Comparison of ENCODE assay signal across 8 mouse cellular contexts in the genomic region with DNA sequence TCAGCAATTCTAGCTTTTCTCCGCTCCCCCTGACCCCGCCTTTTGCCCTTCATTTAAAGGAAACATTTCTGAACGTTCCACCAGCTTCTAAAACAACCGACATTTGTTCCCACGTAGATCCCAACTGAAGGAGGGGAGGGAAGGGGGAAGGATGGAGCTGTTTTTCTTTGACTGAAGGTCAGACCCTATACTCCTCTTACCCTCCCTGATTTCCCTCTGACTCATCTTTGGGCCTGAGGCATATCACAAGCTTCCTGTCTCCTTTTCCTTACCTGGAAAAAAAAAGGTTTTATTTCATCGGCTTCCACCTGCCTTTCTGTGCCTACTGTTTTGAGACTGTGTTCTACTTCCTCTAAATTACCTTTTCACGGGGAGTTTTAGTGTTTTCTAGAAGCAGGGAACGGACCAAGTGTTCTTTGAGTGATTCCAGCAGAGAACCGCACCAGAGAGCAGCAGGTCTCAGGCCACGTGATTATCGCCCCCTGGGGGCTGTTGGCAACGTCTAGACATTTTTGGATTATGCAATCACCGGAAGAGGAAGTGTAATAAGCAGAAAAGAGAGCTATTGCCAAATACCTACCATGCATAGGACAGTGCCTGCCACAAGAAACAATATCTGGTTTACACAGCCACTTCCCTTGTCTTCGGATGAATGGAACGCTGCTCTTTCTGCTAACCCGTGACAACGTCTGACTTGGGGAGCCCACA.
DNase-seq lines count a peak whose midpoint lies in the region; ATAC-seq and TF ChIP-seq lines count a peak whose summit lies in the region.

No protein-coding gene starts in this region.

- H3K4me1 ChIP-seq in kidney, embryonic 14.5 days (ENCODE audit: control insufficient read depth, insufficient read depth, low read length) = no peaks in the 10 kb centered on the region
- peaks cover 6% of the 10 kb centered on the region; the same call in 1 of the 2 replicates for H3K4me1 ChIP-seq in spleen, adult 2 months (ENCODE audit: control insufficient read depth, insufficient read depth, insufficient read length)

- H3K27ac ChIP-seq in kidney, embryonic 14.5 days (ENCODE audit: low read depth, low read length) = no peak overlapping the region
- no peak overlapping the region for H3K27ac ChIP-seq in spleen, adult 2 months (ENCODE audit: insufficient read depth, low read length)

- no peaks in the 10 kb centered on the region for H3K9me3 ChIP-seq in kidney, embryonic 14.5 days (ENCODE audit: control insufficient read depth, low read length)

- H3K36me3 ChIP-seq in kidney, embryonic 14.5 days (ENCODE audit: control insufficient read depth, insufficient read depth, low read length) = no peaks in the 10 kb centered on the region
- H3K36me3 ChIP-seq in spleen, adult 2 months (ENCODE audit: control insufficient read depth, insufficient read depth, low read length) = no peaks in the 10 kb centered on the region

- peak; percentile 76 for DNase-seq in left cerebral cortex, postnatal 4 days
- DNase-seq in left cerebral cortex, adult 8-10 months (ENCODE audit: low spot score in 2 of 2) = no peak
- peak; percentile 10 for DNase-seq in c-Kit-positive CD71-positive TER-119-negative erythroid progenitor cells, embryonic 14.5 days (ENCODE audit: low read depth)
- peak; percentile 61 for DNase-seq in heart, adult 8-10 months (ENCODE audit: low spot score)
- peak; percentile 76 for DNase-seq in lung, postnatal 25 days (ENCODE audit: low spot score)
- peak; percentile 34 to 54 for DNase-seq in spleen, adult 2 months (ENCODE audit: low read depth in 1 of 2, low spot score in 2 of 2)
- DNase-seq in layer of hippocampus, adult 9-10 months (ENCODE audit: low spot score) = no peak

- no peak for TF ChIP-seq CTCF in spleen, adult 2 months (IDR thresholded peaks at IDR 0.05; ENCODE audit: extremely low read depth, insufficient read depth, insufficient read length, insufficient replicate concordance)

- peak; percentile 37; the same call in 1 of the 2 replicates for ATAC-seq in kidney, embryonic 14.5 days (ENCODE audit: low FRiP score, low TSS enrichment)

- 42% methylated on average over 17 of the region's 17 CpGs for WGBS in kidney, embryonic 14.5 days
- WGBS in spleen, adult 2 months = 25% methylated on average over 17 of the region's 17 CpGs

- intact Hi-C loops in left cerebral cortex, postnatal 4 days (cut with DNase I) = loop anchor here (10.0 kb wide), 1 partner anchor 474 kb away; no protein-coding TSS in a partner anchor

- H3K9ac ChIP-seq in kidney, embryonic 14.5 days (ENCODE audit: low read depth, low read length) = no peak overlapping the region

- no peak overlapping the region for H3K4me3 ChIP-seq in kidney, embryonic 14.5 days (ENCODE audit: low read length)
- peak overlapping the region; percentile 33; the same call in 1 of the 2 replicates for H3K4me3 ChIP-seq in spleen, adult 2 months (ENCODE audit: extremely low read depth, insufficient read depth, insufficient read length)

- H3K4me2 ChIP-seq in kidney, embryonic 14.5 days (replicated peaks; ENCODE audit: low read depth, low read length) = no peak overlapping the region

- no peaks in the 10 kb centered on the region for H3K27me3 ChIP-seq in kidney, embryonic 14.5 days (ENCODE audit: control insufficient read depth, insufficient read depth, low read length)
- H3K27me3 ChIP-seq in spleen, adult 2 months (ENCODE audit: control insufficient read depth, insufficient read depth, low read length) = no peaks in the 10 kb centered on the region; the same call in 1 of the 2 replicates

- no peak for TF ChIP-seq POLR2A in spleen, adult 2 months (IDR thresholded peaks at IDR 0.05; ENCODE audit: low read depth, low read length)

Comparison
In these comparisons a context has a peak if more than half of its experiments do, and no peak if none do; other contexts are left out.
1. DNase-seq: peak in left cerebral cortex, postnatal 4 days (single experiment), c-Kit-positive CD71-positive TER-119-negative erythroid progenitor cells, embryonic 14.5 days (single experiment), heart, adult 8-10 months (single experiment), lung, postnatal 25 days (single experiment) and spleen, adult 2 months (2 of 2); none in left cerebral cortex, adult 8-10 months (0 of 2) and layer of hippocampus, adult 9-10 months (single experiment).